Mouse (Mus musculus) midbrain, postnatal 0 days (tissue): ENCODE measurements around the gene Rab25. TPM values are rescaled to one million over a fixed set of nuclear protein-coding genes. Genes with fewer than 3 reads are reported as not detected.

Experiments used
- ATAC-seq: fragments of 200-750 bp; cut with Nextera tagmentation; 2 replicates; pipeline ENCODE4 v1.8.0; 2017; ENCODE audit warnings: moderate number of reproducible peaks, mild to moderate bottlenecking, moderate TSS enrichment, moderate library complexity; ENCODE audit not compliant: low FRiP score
- DNase-seq: peaks from one replicate; pipeline ENCODE4 v3.0.0-alpha.2; 2015; ENCODE audit warnings: low spot score
- H3K27ac ChIP-seq: fragments of 300-500 bp; sonication (generic); 2 replicates; pipeline ENCODE4 v1.5.1; 2014; ENCODE audit warnings: low read depth, mild to moderate bottlenecking, low read length, mixed read lengths
- H3K27me3 ChIP-seq: fragments of 300-500 bp; sonication (generic); 2 replicates; pipeline ENCODE4 v1.6.1; 2014; ENCODE audit warnings: low read length, control low read depth, mixed read lengths; ENCODE audit not compliant: insufficient read depth
- H3K36me3 ChIP-seq: fragments of 300-500 bp; sonication (generic); 2 replicates; pipeline ENCODE4 v1.6.1; 2014; ENCODE audit warnings: low read length, control low read depth, mixed read lengths; ENCODE audit not compliant: insufficient read depth
- H3K4me1 ChIP-seq: fragments of 300-500 bp; sonication (generic); 2 replicates; pipeline ENCODE4 v1.6.1; 2014; ENCODE audit warnings: mild to moderate bottlenecking, control low read depth, antibody characterized with exemption, low read length, mixed read lengths; ENCODE audit not compliant: insufficient read depth
- H3K4me2 ChIP-seq: fragments of 300-500 bp; sonication (generic); 2 replicates; pipeline ENCODE4 v1.6.1; 2014; ENCODE audit warnings: low read depth, mild to moderate bottlenecking, low read length, mixed read lengths; ENCODE audit not compliant: poor library complexity, severe bottlenecking
- H3K4me3 ChIP-seq: fragments of 300-500 bp; sonication (generic); 2 replicates; pipeline ENCODE4 v1.5.1; 2014; ENCODE audit warnings: low read depth, mild to moderate bottlenecking, low read length, moderate library complexity
- H3K9ac ChIP-seq: fragments of 300-500 bp; sonication (generic); replicated peaks from 2 replicates; pipeline ENCODE4 v1.6.1; 2014; ENCODE audit warnings: mild to moderate bottlenecking, low read length, moderate library complexity, mixed read lengths; ENCODE audit not compliant: poor library complexity, severe bottlenecking
- H3K9me3 ChIP-seq: fragments of 300-500 bp; sonication (generic); 2 replicates; pipeline ENCODE4 v1.6.1; 2016; ENCODE audit warnings: low read length, control low read depth
- CTCF ChIP-seq: IDR thresholded peaks from 2 replicates; pipeline ENCODE4 v1.5.1; 2016; ENCODE audit warnings: antibody characterized with exemption, mild to moderate bottlenecking
- WGBS: fragments of 180-500 bp; shearing (Covaris S2); extraction: QIAGEN DNeasy Blood & Tissue Kit; methylation state at CpG from one replicate; pipeline ENCODE4 v1.1.7; 2014; 5-methylcytosine and 5-hydroxymethylcytosine counted together
- polyA plus RNA-seq: library from polyadenylated mRNA; unstranded; fragments of >200 nt; fragmentation: Nextera tagmentation; extraction: Ambion mirVana; gene quantifications from 2 replicates; pipeline ENCODE4 v1.2.1, GENCODE M21; 2015
- total RNA-seq: library from RNA; depleted of rRNA; stranded (reverse); fragments of >200 nt; gene quantifications from 2 replicates; pipeline ENCODE4 v1.2.3, GENCODE M21; 2014

Gene Rab25
- total and polyA plus RNA-seq, 2 experiments from 2014 or later, result 0.46 to 0.60 TPM

DNA sequence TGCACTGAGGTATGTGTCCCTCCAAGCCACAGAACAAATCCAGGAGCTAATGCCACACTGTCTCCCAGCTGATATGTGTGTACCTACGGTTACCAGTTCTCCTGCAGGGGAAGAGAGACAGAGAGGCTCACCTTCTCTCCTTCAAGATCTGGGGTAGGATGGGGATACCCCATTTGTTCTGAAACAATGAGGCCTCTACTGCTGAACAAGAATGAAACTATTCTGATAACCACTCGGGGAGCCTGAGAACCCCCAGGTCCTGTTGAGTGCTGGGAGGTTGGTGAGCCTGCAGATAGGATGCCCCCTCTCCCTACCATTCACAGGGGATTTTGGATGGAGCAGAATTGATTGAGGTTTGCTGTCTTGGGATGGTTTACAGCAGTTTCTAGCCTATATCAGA, 28.0 kb downstream of the Rab25 start:
- DNase-seq (no peak), ATAC-seq (no peak)
- WGBS, result 83% methylated on average over 2 of the region's 2 CpGs
- H3K4me2 ChIP-seq, result no peak overlapping the region
- H3K27ac ChIP-seq, result no peak overlapping the region
- H3K27me3 ChIP-seq, result no peaks in the 10 kb centered on the region
- H3K36me3 ChIP-seq, result peaks cover 3% of the 10 kb centered on the region
- no peaks in the 10 kb centered on the region for H3K4me1 ChIP-seq
- H3K9me3 ChIP-seq, result no peaks in the 10 kb centered on the region
- no peak overlapping the region for H3K4me3 ChIP-seq
- no peak overlapping the region for H3K9ac ChIP-seq
- TF ChIP-seq CTCF, result no peak

DNA sequence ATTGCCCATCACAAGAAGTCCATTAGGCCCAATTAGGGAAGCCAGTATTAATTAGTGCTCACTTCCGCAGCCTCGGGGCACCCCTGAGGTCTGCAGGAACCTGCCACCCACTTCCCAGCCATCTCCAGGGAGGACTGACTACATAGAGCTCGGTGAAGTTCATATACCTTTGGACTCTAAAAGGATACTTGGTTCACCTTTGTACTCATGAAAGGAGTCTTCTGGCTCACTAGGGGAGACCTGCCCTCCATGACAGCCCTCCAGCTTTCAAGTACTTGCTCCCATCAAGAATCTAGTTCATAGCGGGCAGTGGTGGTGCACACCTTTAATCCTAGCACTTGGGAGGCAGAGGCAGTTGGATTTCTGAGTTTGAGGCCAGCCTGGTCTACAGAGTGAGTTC, 29.7 kb downstream of the Rab25 start:
- H3K27me3 ChIP-seq, result no peaks in the 10 kb centered on the region
- no peak overlapping the region for H3K9ac ChIP-seq
- H3K4me2 ChIP-seq, result no peak overlapping the region
- ATAC-seq (no peak), DNase-seq (no peak)
- H3K4me3 ChIP-seq, result no peak overlapping the region
- no peak overlapping the region for H3K27ac ChIP-seq
- no peaks in the 10 kb centered on the region for H3K36me3 ChIP-seq
- H3K4me1 ChIP-seq, result no peaks in the 10 kb centered on the region
- H3K9me3 ChIP-seq, result no peaks in the 10 kb centered on the region
- no peak for TF ChIP-seq CTCF
- WGBS, result 89% methylated on average over 4 of the region's 4 CpGs

DNA sequence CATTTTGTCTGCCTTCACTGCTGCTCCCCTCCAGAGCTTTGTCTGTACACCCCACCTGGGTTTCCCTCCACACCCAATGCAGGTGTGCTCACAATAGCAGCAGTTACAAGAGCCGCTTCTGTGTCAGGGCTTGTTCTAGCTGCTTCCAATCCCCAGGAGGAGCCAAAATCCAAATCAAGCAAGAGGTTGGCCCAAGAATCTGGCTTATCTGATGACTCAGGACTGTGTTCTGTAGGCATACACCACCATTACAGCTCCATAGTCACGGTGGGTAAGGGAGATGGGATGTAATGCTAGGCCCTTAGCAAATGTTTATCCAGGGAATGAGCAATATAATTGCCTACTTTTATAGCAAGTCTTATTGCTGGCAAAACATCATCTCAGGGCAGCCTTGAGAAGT, 31.7 kb downstream of the Rab25 start:
- Histone ChIP-seq H3K9ac (no peak overlapping the region), H3K4me2 (no peak overlapping the region), H3K27ac (no peak overlapping the region), H3K27me3 (no peaks in the 10 kb centered on the region), H3K9me3 (no peaks in the 10 kb centered on the region), H3K36me3 (no peaks in the 10 kb centered on the region), H3K4me1 (no peaks in the 10 kb centered on the region), H3K4me3 (no peak overlapping the region)
- no peak for TF ChIP-seq CTCF
- 88% methylated on average over 2 of the region's 2 CpGs for WGBS
- DNase-seq (no peak), ATAC-seq (no peak)

DNA sequence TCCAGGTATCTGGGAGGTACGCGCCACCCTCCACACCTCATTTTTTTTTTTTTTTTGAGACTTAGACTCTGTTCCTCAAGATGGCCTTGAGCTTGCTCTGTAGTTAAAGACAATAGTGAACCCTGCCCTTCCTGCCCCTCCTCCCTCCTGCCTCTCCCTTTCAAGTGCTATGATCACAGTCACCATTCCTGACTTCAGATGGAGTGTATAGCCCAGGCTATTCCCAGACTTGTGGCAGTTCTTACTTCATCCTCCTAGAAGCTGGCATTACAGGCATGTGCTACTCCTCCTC, 33.1 kb downstream of the Rab25 start:
- H3K36me3 ChIP-seq, result no peaks in the 10 kb centered on the region
- 100% methylated on average over 2 of the region's 2 CpGs for WGBS
- no peak overlapping the region for H3K9ac ChIP-seq
- DNase-seq, result no peak
- no peak for ATAC-seq
- no peaks in the 10 kb centered on the region for H3K27me3 ChIP-seq
- TF ChIP-seq CTCF, result no peak
- no peak overlapping the region for H3K27ac ChIP-seq
- no peak overlapping the region for H3K4me3 ChIP-seq
- H3K4me1 ChIP-seq, result peaks cover 3% of the 10 kb centered on the region; the same call in 1 of the 2 replicates
- H3K9me3 ChIP-seq, result no peaks in the 10 kb centered on the region
- no peak overlapping the region for H3K4me2 ChIP-seq

DNA sequence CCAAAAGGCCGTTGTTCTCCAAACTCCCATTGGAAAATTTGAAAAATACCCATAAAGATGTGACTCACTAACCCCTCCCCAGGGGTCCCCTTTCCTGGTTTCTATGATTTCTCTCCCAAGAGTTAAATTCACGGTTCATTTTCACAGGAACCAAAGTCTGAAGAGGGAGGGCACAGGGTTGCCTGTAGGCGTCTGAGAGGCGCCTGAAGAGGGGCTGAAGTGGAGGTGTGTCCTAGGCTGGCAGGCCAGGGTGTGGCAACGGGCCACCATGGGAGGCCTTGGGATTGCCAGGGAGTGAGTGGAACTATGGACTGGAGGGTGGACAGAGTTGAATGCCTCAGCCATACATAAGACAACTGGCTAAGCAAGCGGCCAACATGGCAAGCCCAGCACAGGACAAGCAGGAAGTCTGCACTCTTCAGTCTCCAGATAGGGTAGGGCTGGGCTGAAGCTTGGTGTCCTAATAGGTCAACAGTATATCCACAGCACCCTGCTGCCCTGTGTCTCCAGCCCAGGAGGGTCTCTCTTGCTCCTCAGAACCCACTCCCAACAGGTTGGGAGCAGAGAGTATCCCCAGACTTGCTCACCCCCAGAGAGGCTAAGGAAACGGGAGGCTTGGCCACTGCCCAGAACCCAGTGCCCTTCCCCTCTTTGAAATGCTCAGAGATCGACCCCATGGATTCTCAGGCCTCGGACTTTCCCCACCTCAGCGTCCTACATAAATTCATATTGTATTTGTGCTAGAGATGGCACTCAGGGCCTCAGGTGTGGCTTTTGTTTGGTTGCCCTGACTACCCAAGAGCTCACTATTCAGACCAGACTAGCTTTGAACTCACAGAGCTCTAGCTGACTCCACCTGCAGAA, 33.6 kb downstream of the Rab25 start:
- no peak overlapping the region for H3K27ac ChIP-seq
- no peak overlapping the region for H3K4me2 ChIP-seq
- H3K4me1 ChIP-seq, result peaks cover 5% of the 10 kb centered on the region; the same call in 1 of the 2 replicates
- H3K4me3 ChIP-seq, result no peak overlapping the region
- no peaks in the 10 kb centered on the region for H3K36me3 ChIP-seq
- WGBS, result 78% methylated on average over 10 of the region's 10 CpGs
- no peaks in the 10 kb centered on the region for H3K27me3 ChIP-seq
- no peaks in the 10 kb centered on the region for H3K9me3 ChIP-seq
- TF ChIP-seq CTCF, result no peak
- DNase-seq (no peak), ATAC-seq (no peak)
- no peak overlapping the region for H3K9ac ChIP-seq

DNA sequence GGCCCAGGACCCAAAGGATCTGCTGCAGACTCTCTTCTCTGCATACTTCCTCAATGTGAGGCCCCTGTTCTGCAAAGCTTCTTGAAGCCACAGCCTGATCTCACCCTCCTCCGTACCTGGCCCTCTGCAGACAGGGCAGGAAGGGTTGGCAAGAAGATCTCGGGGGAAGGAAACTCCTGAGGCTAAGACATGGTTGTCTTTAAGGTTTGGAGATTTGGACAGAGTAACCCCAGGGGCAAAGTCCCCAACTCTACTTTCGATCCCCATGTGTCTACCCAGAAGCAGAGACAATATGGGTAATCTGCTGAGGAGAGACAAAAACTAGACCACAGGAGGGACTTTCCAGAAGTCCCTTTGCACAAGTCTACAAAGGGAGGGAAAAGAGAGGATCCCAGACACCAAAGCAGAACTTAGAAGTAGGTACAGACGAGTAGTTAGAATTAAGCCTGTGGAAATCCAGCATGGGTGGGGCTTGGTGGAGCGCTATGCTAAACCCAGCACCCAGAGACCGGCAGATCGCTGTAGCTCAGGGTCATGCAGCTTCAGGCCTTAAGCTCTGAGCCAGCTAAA, 34.5 kb downstream of the Rab25 start:
- Histone ChIP-seq H3K4me2 (no peak overlapping the region), H3K27me3 (no peaks in the 10 kb centered on the region), H3K4me3 (no peak overlapping the region), H3K9ac (no peak overlapping the region), H3K27ac (no peak overlapping the region), H3K36me3 (no peaks in the 10 kb centered on the region), H3K9me3 (no peaks in the 10 kb centered on the region), H3K4me1 (peaks cover 6% of the 10 kb centered on the region)
- no peak for DNase-seq
- WGBS, result 82% methylated on average over 7 of the region's 7 CpGs
- ATAC-seq, result no peak
- TF ChIP-seq CTCF, result no peak
